Mouse (Mus musculus) heart, embryonic 15.5 days (tissue): ENCODE measurements at regions not wholly inside any gene's neighbourhood (a gene's known extent, or its start where the extent isn't known, plus 50 kb on each side); places are given as distances from the start of the nearest gene placed in this dataset.

ENCODE experiments used
- ATAC-seq: fragments of 200-750 bp; cut with Nextera tagmentation; replicated peaks from 2 replicates; pipeline ENCODE4 v1.8.0; 2017; ENCODE audit warnings: low read depth, moderate TSS enrichment; ENCODE audit not compliant: insufficient number of reproducible peaks, insufficient read depth, low FRiP score
- H3K27ac ChIP-seq: fragments of 300-500 bp; sonication (generic); 2 replicates; pipeline ENCODE4 v1.5.1; 2015; ENCODE audit warnings: mild to moderate bottlenecking, inconsistent platforms
- H3K27me3 ChIP-seq: fragments of 300-500 bp; sonication (generic); 2 replicates; pipeline ENCODE4 v1.6.1; 2015; ENCODE audit warnings: inconsistent platforms
- H3K36me3 ChIP-seq: fragments of 300-500 bp; sonication (generic); 2 replicates; pipeline ENCODE4 v1.6.1; 2015; ENCODE audit warnings: mild to moderate bottlenecking, inconsistent platforms
- H3K4me1 ChIP-seq: fragments of 300-500 bp; sonication (generic); replicated peaks from 2 replicates; pipeline ENCODE4 v1.6.1; 2015; ENCODE audit warnings: inconsistent platforms
- H3K4me2 ChIP-seq: fragments of 300-500 bp; sonication (generic); 2 replicates; pipeline ENCODE4 v1.6.1; 2015; ENCODE audit warnings: inconsistent platforms, mild to moderate bottlenecking, moderate library complexity
- H3K4me3 ChIP-seq: fragments of 300-500 bp; sonication (generic); 2 replicates; pipeline ENCODE4 v1.5.1; 2015; ENCODE audit warnings: mild to moderate bottlenecking, inconsistent platforms
- H3K9ac ChIP-seq: fragments of 300-500 bp; sonication (generic); 2 replicates; pipeline ENCODE4 v1.6.1; 2015; ENCODE audit warnings: mild to moderate bottlenecking, inconsistent platforms
- H3K9me3 ChIP-seq: fragments of 300-500 bp; sonication (generic); replicated peaks from 2 replicates; pipeline ENCODE4 v1.6.1; 2016; ENCODE audit warnings: inconsistent platforms
- WGBS: fragments of 180-500 bp; shearing (Covaris S2); methylation state at CpG from one replicate; pipeline ENCODE4 v1.1.7; 2015; ENCODE audit warnings: mixed read lengths; 5-methylcytosine and 5-hydroxymethylcytosine counted together

GRCm38 (mm10) chr11:17468431-17469165 is 211.2 kb downstream of the C1d start:
- Histone ChIP-seq H3K9me3 (no peaks in the 10 kb centered on the region), H3K36me3 (no peaks in the 10 kb centered on the region), H3K4me3 (no peak overlapping the region), H3K27me3 (no peaks in the 10 kb centered on the region), H3K4me1 (peaks cover 4% of the 10 kb centered on the region; the same call in 1 of the 2 replicates), H3K4me2 (no peak overlapping the region), H3K27ac (peak overlapping the region; percentile 42), H3K9ac (no peak overlapping the region)
- 76% methylated on average over 2 of the region's 2 CpGs for WGBS
- peak; percentile 80 for ATAC-seq

- Histone ChIP-seq H3K9ac (no peak overlapping the region), H3K27me3 (no peaks in the 10 kb centered on the region), H3K9me3 (no peaks in the 10 kb centered on the region), H3K36me3 (no peaks in the 10 kb centered on the region), H3K27ac (no peak overlapping the region), H3K4me3 (no peak overlapping the region), H3K4me2 (no peak overlapping the region), H3K4me1 (no peaks in the 10 kb centered on the region)
- ATAC-seq = no peak
- 63% methylated on average over 4 of the region's 4 CpGs for WGBS
These were observed 224.1 kb downstream of the C1d start for GRCm38 (mm10) chr11:17481436-17481996.

GRCm38 (mm10) chr11:17483849-17484441 is 226.6 kb downstream of the C1d start:
- no peak overlapping the region for H3K9ac ChIP-seq
- H3K4me1 ChIP-seq = no peaks in the 10 kb centered on the region
- 61% methylated on average over 3 of the region's 3 CpGs for WGBS
- H3K4me3 ChIP-seq = no peak overlapping the region
- H3K4me2 ChIP-seq = no peak overlapping the region
- ATAC-seq = no peak
- H3K36me3 ChIP-seq = no peaks in the 10 kb centered on the region
- H3K27me3 ChIP-seq = no peaks in the 10 kb centered on the region
- no peaks in the 10 kb centered on the region for H3K9me3 ChIP-seq
- no peak overlapping the region for H3K27ac ChIP-seq

DNA sequence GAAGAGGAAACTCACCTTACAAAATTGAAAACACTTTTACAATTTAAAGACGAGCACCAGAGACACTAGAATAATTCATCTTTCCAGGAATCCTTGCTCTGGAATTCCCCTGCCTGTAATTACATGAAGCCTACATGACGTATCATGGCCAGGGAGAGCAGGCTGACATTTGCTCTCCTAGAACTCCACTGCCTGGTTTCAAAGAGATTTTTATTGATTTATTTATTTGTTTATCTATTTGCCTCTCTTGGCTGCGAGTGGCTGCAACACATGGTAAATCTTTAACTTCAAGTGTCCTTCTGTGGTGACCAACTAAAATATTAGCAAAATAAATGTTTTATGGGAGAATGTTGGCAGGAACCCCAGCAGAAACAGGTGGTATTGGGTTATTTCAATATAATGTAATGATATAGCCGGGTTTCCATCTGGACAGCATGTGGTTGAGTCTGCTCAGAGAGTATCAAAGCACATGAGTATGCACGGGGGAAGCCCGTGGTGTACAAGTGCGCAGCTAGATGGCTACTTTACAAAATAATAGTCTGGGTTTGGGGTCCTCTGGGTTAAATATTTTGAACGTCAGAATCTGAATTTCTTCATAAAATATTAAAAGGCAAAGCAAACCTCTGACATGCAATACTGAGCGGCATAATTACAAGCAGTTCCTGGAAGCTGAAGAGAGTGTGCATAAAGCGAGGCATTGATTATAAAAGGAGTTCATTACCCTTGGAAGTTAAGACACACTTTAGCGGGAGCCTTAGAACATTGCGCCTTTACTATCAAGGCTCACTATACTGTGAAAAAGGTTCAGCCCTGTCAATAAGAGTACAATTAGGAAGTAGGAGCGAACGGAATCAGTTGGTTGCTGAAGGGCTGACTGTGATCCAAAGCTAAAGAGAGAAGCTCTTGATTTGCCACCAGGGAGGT is 244.0 kb downstream of the C1d start:
- 79% methylated on average over 14 of the region's 14 CpGs for WGBS
- Histone ChIP-seq H3K9ac (no peak overlapping the region), H3K4me3 (no peak overlapping the region), H3K27me3 (no peaks in the 10 kb centered on the region), H3K4me1 (no peaks in the 10 kb centered on the region), H3K27ac (no peak overlapping the region), H3K9me3 (no peaks in the 10 kb centered on the region), H3K4me2 (no peak overlapping the region), H3K36me3 (no peaks in the 10 kb centered on the region)
- no peak for ATAC-seq

DNA sequence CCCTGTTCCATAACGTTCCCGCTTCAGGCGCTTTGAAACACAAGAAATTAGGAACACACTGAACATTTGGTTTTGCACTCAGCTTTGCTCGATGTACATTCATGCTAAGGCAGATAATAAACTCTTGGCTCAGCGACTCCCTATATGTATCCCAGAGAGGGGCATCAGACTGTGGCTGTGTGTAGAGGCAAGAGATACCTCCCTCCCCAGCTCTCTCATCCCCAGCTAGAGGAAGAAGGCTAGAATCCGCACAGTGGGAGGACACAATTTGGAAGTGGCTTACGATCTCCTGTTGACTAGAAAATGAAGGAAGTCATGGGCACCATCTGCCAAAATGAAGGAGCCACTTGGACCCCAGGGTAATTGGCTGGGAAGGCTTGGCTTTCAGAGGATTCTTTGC is 244.7 kb downstream of the C1d start:
- Histone ChIP-seq H3K27me3 (no peaks in the 10 kb centered on the region), H3K9ac (no peak overlapping the region), H3K9me3 (no peaks in the 10 kb centered on the region), H3K27ac (no peak overlapping the region), H3K4me2 (no peak overlapping the region), H3K36me3 (no peaks in the 10 kb centered on the region), H3K4me1 (no peaks in the 10 kb centered on the region), H3K4me3 (no peak overlapping the region)
- 85% methylated on average over 7 of the region's 7 CpGs for WGBS
- no peak for ATAC-seq

DNA sequence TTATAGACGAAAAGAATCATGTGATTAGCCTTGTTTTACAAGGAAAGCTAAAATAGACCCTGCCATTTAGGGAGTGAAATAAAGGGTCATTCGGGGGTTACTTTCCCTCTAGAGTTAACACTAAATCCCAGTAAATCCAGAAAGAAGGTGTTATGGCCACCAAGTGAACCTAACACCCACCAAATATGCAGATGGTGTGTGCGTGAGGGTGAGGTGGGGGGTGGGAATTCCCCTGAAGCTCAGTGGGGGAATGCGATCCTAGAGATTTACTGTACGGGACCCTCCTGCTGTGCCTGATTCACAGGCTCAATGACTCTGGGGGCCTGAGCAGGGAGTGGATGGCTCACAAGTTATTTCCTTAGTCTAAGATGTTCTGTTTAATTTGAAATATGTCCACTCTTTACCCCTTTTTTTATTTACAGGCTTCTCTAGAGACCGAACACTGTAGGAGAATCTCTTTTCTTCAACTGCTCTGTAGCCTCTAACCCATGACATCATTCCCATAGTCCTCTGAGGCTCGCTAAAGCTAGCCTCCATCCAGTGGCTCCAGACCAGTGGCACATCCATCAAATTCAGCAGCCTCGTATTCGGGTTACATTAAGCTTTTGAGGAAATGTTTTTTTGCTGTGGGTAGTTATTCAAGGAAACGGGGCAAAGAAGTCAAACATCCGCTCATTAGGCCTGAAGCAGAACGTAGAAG is 265.0 kb downstream of the C1d start:
- H3K27me3 ChIP-seq = no peaks in the 10 kb centered on the region
- no peak overlapping the region for H3K4me3 ChIP-seq
- WGBS = 68% methylated on average over 12 of the region's 12 CpGs
- no peak overlapping the region for H3K4me2 ChIP-seq
- no peaks in the 10 kb centered on the region for H3K9me3 ChIP-seq
- no peak for ATAC-seq
- no peak overlapping the region for H3K9ac ChIP-seq
- no peaks in the 10 kb centered on the region for H3K4me1 ChIP-seq
- H3K36me3 ChIP-seq = no peaks in the 10 kb centered on the region
- no peak overlapping the region for H3K27ac ChIP-seq

- 84% methylated on average over 4 of the region's 4 CpGs for WGBS
- H3K9me3 ChIP-seq = no peaks in the 10 kb centered on the region
- ATAC-seq = no peak
- no peak overlapping the region for H3K4me3 ChIP-seq
- no peaks in the 10 kb centered on the region for H3K36me3 ChIP-seq
- H3K9ac ChIP-seq = no peak overlapping the region
- H3K4me2 ChIP-seq = no peak overlapping the region
- no peak overlapping the region for H3K27ac ChIP-seq
- H3K4me1 ChIP-seq = no peaks in the 10 kb centered on the region
- H3K27me3 ChIP-seq = no peaks in the 10 kb centered on the region
These were observed 265.9 kb downstream of the C1d start for GRCm38 (mm10) chr11:17523329-17523728.

DNA sequence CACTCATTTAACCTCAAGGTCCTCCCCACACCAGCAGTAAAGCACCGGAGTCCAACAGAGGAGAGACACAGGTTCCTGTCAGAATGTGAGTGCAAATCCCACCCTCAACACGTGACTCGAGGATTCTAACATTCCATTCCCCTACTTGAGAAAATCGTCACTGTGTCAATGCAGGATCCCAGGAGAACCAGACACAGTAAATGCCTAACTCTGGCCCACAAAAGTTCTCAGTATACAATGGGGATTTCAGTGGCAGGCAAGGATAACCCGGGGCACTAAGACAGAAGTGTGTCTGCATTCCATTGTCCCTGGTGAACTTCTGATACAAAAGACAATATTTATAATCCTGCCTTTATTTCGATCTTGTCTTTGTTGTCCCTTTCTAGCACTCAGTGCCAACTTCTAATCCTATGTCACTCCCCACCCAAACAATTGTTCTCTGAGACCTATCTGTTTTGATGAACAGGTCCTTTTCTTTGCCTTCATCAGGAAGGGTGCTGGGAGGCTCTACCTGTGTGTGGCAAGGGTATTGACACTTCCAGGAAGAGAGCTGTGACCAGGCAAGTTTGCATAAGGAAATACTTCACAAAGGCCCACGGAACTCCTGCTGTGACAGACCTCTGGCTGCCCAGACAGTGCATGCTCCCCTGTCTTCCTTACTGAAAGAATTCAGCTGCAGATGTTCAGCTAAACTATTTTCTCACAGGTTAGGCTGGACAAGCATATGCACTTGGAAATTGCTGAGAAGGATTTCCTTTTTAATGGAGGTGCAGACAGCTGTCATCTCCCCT is 267.8 kb downstream of the C1d start:
- H3K36me3 ChIP-seq = no peaks in the 10 kb centered on the region
- ATAC-seq = no peak

GRCm38 (mm10) chr11:17526476-17526875 is 269.1 kb downstream of the C1d start:
- no peaks in the 10 kb centered on the region for H3K9me3 ChIP-seq
- no peak for ATAC-seq

More for the DNA sequence above, 267.8 kb downstream of the C1d start:
- no peaks in the 10 kb centered on the region for H3K4me1 ChIP-seq
- no peak overlapping the region for H3K4me3 ChIP-seq
- no peak overlapping the region for H3K9ac ChIP-seq
- H3K9me3 ChIP-seq = no peaks in the 10 kb centered on the region
- H3K4me2 ChIP-seq = no peak overlapping the region
- no peak overlapping the region for H3K27ac ChIP-seq
- no peaks in the 10 kb centered on the region for H3K27me3 ChIP-seq
- WGBS = 40% methylated on average over 7 of the region's 7 CpGs

DNA sequence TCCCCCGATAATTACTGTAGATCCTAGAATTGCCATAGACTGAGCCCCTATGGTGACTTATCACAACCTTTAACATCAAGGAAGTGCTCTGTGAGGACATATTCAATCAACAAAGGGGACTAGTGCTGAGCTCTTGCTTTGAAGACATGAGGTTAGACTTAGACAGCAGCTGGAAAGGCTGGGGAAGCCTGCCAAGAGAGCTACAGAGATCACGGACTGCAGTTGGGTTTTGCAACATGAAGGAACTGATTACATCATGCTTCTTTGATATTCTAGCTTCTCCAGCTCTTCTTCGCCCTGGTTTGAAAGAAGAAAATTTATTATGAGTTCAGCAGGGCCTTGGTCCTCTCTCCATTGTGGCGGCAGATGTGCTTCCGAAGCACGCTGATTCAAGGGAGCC is 271.2 kb downstream of the C1d start:
- Histone ChIP-seq H3K4me3 (no peak overlapping the region), H3K27me3 (no peaks in the 10 kb centered on the region), H3K27ac (no peak overlapping the region), H3K36me3 (no peaks in the 10 kb centered on the region), H3K4me2 (no peak overlapping the region), H3K9me3 (no peaks in the 10 kb centered on the region), H3K9ac (no peak overlapping the region), H3K4me1 (no peaks in the 10 kb centered on the region)
- ATAC-seq = no peak
- 77% methylated on average over 6 of the region's 6 CpGs for WGBS

More at GRCm38 (mm10) chr11:17526476-17526875, 269.1 kb downstream of the C1d start:
- Histone ChIP-seq H3K9ac (no peak overlapping the region), H3K4me3 (no peak overlapping the region), H3K27me3 (no peaks in the 10 kb centered on the region), H3K36me3 (no peaks in the 10 kb centered on the region), H3K4me2 (no peak overlapping the region), H3K27ac (no peak overlapping the region), H3K4me1 (no peaks in the 10 kb centered on the region)
- 70% methylated on average over 5 of the region's 5 CpGs for WGBS
